Mouse (Mus musculus) liver, postnatal 0 days (tissue): ENCODE measurements at regions not wholly inside any gene's neighbourhood (a gene's known extent, or its start where the extent isn't known, plus 50 kb on each side); places are given as distances from the start of the nearest gene placed in this dataset.

Experiments
- CTCF ChIP-seq: sonication (generic); IDR thresholded peaks from 2 replicates; pipeline ENCODE4 v1.5.1; 2016; ENCODE audit warnings: antibody characterized with exemption, low read depth
- EP300 ChIP-seq: IDR thresholded peaks from 2 replicates; pipeline ENCODE4 v1.6.1; 2016; ENCODE audit warnings: antibody characterized with exemption, low read depth, mild to moderate bottlenecking

DNA sequence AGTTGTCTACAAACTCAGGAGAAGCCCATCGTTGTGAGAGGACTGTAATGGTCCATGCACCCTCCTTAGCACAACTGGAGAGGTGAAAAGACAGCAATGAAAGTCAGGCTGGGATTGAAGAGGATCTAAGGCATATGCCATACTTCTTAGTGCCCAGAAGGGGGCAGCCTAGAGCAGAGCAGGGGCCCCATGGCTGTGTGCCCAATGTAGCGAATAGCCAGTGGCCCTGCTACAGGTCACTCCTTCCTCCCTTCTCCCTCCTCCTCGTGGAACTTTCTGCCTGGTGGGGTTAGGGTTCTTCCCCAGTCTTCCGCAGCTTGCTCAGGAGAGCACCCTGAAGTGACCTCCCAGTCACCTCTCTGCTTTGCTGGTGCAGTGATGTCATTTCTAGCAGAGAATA is 131.8 kb upstream of the Topaz1 start:
- TF ChIP-seq CTCF: peak; percentile 71
- no peak for TF ChIP-seq EP300
